Mouse (Mus musculus): ENCODE data around the gene Nosip. TPM values are rescaled to one million over a fixed set of nuclear protein-coding genes. Genes with fewer than 3 reads are reported as not detected.
"Not testable (repeated sequence)": the region's sequence is repeated elsewhere in the genome, so short reads cannot be mapped to it uniquely, and the experiment has no call there.

Nosip gene
- polyA plus RNA-seq, 1 experiment from 2014 or later, result 75.0 TPM

DNA sequence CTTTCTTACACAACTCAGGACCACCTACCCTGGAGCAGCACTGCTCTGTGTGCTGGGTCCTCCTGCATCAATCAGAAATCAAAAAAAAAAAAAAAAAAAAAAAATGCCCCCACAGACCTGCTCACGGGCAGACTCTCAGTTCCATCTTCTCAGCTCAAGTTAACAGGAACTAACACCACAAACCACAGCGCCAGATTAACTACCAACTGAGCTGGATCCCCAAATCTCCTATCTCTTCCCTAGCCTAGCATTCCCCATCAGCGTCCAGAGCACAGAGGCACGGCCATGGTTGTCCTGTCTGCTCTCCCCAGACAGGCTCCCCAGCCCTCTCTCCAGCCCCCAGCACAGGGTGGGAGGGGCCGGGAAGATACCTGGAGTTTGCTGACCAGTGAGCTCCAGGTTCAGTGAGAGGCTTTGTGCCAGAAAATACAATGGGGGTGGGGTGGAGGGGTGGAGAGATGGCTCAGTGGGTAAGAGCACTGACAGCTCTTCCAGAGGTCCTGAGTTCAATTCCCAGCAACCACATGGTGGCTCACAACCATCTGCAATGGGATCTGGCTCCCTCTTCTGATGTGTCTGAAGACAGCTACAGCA, 44.9 kb downstream of the Nosip start:
- Histone ChIP-seq H3K36me3 (ENCODE audit: control insufficient read depth, insufficient read depth, low read length) (no peaks in the 10 kb centered on the region), H3K4me3 (ENCODE audit: low read length) (no peak overlapping the region), H3K4me1 (ENCODE audit: control insufficient read depth, insufficient read depth, low read length) (peaks cover 15% of the 10 kb centered on the region), H3K27me3 (ENCODE audit: control insufficient read depth, insufficient read depth, low read length) (no peaks in the 10 kb centered on the region), H3K9ac (ENCODE audit: low read depth, low read length) (no peak overlapping the region), H3K4me2 (replicated peaks; ENCODE audit: low read depth, low read length) (no peak overlapping the region), H3K9me3 (ENCODE audit: control insufficient read depth, low read length) (no peaks in the 10 kb centered on the region), H3K27ac (ENCODE audit: low read depth, low read length) (no peak overlapping the region)
- 62% methylated on average over 5 of the region's 5 CpGs for WGBS
- no peak for ATAC-seq (ENCODE audit: low FRiP score, low TSS enrichment)

DNA sequence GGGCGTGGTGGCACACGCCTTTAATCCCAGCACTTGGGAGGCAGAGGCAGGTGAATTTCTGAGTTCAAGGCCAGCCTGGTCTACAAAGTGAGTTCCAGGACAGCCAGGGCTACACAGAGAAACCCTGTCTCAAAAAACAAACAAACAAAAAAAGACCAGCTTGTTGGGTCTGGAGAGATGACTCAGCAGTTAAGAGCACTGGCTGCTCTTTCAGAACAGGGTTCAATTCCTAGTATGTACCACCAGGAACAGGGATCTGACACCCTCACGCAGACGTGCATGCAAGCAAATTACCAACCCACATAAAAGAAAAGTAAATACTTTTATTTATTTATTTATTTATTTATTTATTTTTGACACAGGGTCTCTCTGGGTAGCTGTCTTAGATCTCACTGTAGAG, 47.9 kb downstream of the Nosip start:
- WGBS, result 86% methylated on average over 4 of the region's 4 CpGs
- not testable (repeated sequence) for H3K36me3 ChIP-seq (ENCODE audit: control insufficient read depth, insufficient read depth, low read length); H3K4me3 ChIP-seq (ENCODE audit: low read length)

DNA sequence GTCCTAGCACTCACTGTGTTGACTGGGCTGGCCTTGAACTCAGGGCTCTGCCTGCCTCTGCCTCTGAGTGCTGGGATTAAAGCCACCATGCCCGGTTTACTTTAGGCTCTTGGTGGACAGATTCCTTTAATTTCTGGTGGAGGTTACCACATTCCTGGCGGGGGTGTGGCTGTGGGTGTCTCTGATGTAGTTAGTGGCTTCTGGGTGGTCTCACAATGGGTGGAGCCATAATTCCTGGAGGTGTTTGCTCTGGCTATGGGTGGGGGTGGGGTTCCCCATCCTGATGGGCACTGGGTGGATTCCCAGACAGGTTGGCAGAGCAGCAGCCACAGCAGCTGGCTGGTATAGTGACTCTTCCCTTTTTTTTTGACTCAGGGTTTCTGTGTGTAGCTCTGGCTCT, 49.7 kb downstream of the Nosip start:
- Histone ChIP-seq H3K27ac (ENCODE audit: low read depth, low read length) (no peak overlapping the region), H3K4me2 (replicated peaks; ENCODE audit: low read depth, low read length) (no peak overlapping the region), H3K4me1 (ENCODE audit: control insufficient read depth, insufficient read depth, low read length) (no peaks in the 10 kb centered on the region), H3K27me3 (ENCODE audit: control insufficient read depth, insufficient read depth, low read length) (no peaks in the 10 kb centered on the region), H3K9me3 (ENCODE audit: control insufficient read depth, low read length) (no peaks in the 10 kb centered on the region), H3K9ac (ENCODE audit: low read depth, low read length) (no peak overlapping the region), H3K36me3 (ENCODE audit: control insufficient read depth, insufficient read depth, low read length) (no peaks in the 10 kb centered on the region), H3K4me3 (ENCODE audit: low read length) (no peak overlapping the region)
- WGBS, result 57% methylated on average over 2 of the region's 2 CpGs
- ATAC-seq (ENCODE audit: low FRiP score, low TSS enrichment), result no peak

More for the DNA sequence above, 47.9 kb downstream of the Nosip start:
- not testable (repeated sequence) for H3K9me3 ChIP-seq (ENCODE audit: control insufficient read depth, low read length); ATAC-seq (ENCODE audit: low FRiP score, low TSS enrichment); H3K27me3 ChIP-seq (ENCODE audit: control insufficient read depth, insufficient read depth, low read length); H3K4me2 ChIP-seq (replicated peaks; ENCODE audit: low read depth, low read length); H3K27ac ChIP-seq (ENCODE audit: low read depth, low read length); H3K9ac ChIP-seq (ENCODE audit: low read depth, low read length); H3K4me1 ChIP-seq (ENCODE audit: control insufficient read depth, insufficient read depth, low read length)

DNA sequence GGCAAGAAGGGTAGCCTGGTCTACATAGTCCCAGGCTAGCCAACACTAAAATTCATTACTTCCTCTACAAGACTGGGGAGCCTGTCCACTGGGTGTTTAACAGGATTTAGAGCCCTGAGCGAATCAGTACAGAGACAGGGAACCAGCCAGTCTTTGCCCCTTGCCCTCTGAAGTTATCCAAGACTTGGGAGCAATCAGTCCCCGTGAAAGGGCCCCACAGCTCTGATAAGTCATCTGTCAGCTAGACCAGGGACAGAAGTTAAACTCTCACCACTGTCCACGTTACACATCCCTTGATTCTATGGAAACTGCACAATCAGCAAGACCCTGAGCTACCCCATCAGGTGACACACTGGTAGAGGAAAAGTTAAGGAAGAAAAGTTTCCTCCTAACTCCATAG, 50.3 kb downstream of the Nosip start:
- Histone ChIP-seq H3K4me2 (replicated peaks; ENCODE audit: low read depth, low read length) (no peak overlapping the region), H3K4me3 (ENCODE audit: low read length) (no peak overlapping the region), H3K36me3 (ENCODE audit: control insufficient read depth, insufficient read depth, low read length) (no peaks in the 10 kb centered on the region), H3K9me3 (ENCODE audit: control insufficient read depth, low read length) (no peaks in the 10 kb centered on the region), H3K27me3 (ENCODE audit: control insufficient read depth, insufficient read depth, low read length) (no peaks in the 10 kb centered on the region), H3K9ac (ENCODE audit: low read depth, low read length) (no peak overlapping the region), H3K4me1 (ENCODE audit: control insufficient read depth, insufficient read depth, low read length) (no peaks in the 10 kb centered on the region), H3K27ac (ENCODE audit: low read depth, low read length) (no peak overlapping the region)
- WGBS, result 39% methylated on average over 3 of the region's 3 CpGs
- no peak for ATAC-seq (ENCODE audit: low FRiP score, low TSS enrichment)

DNA sequence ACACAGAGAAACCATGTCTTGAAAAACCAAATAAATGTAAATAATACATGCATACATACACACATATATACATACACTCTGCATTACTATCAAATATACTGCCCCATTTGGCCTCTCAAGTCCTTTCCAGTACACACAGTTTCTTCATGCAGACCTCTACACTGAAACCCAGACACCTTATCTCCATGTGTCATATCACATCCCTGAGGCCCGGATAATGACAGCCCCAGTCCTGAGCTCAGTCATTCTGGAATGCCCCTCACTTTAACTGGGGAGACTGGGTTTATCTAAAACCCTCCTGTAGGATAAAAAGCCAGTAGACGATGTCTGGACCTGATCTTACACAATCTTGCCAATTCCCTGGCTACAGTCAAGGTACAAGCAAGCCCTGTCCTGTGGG, 51.2 kb downstream of the Nosip start:
- no peak overlapping the region for H3K9ac ChIP-seq (ENCODE audit: low read depth, low read length)
- no peak overlapping the region for H3K4me3 ChIP-seq (ENCODE audit: low read length)
- H3K4me1 ChIP-seq (ENCODE audit: control insufficient read depth, insufficient read depth, low read length), result no peaks in the 10 kb centered on the region
- no peak for ATAC-seq (ENCODE audit: low FRiP score, low TSS enrichment)
- no peaks in the 10 kb centered on the region for H3K27me3 ChIP-seq (ENCODE audit: control insufficient read depth, insufficient read depth, low read length)
- no peak overlapping the region for H3K4me2 ChIP-seq (replicated peaks; ENCODE audit: low read depth, low read length)
- H3K36me3 ChIP-seq (ENCODE audit: control insufficient read depth, insufficient read depth, low read length), result 0 out of 2 replicates have a peak, but pooled peaks cover 2% of the 10 kb centered on the region
- WGBS, result 72% methylated on average over 2 of the region's 2 CpGs
- no peaks in the 10 kb centered on the region for H3K9me3 ChIP-seq (ENCODE audit: control insufficient read depth, low read length)
- no peak overlapping the region for H3K27ac ChIP-seq (ENCODE audit: low read depth, low read length)

DNA sequence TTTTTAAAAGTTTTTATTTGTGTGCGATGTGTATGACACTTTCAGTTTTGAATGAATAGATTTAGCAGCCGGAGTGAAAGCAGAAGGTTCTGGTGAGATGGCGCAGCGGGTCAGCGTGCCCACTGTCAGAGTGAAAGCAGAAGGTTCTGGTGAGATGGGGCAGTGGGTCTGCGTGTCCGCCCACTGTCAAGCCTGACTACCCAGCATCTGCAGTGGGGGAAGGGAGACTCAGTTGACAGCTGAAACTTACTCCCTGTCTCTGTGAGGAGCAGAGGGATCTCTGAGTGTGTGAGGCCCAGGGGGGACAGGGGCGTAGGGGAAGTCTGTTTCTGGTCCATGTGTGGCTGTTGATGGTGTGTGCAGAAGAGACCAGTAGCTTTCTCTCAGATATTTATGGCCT, 55.3 kb downstream of the Nosip start:
- H3K27ac ChIP-seq (ENCODE audit: low read depth, low read length), result peak overlapping the region; percentile 37; the same call in 1 of the 2 replicates
- no peak overlapping the region for H3K9ac ChIP-seq (ENCODE audit: low read depth, low read length)
- no peaks in the 10 kb centered on the region for H3K27me3 ChIP-seq (ENCODE audit: control insufficient read depth, insufficient read depth, low read length)
- 62% methylated on average over 8 of the region's 8 CpGs for WGBS
- ATAC-seq (ENCODE audit: low FRiP score, low TSS enrichment), result 0 out of 2 replicates have a peak, but pooled peaks have one; percentile 11
- H3K9me3 ChIP-seq (ENCODE audit: control insufficient read depth, low read length), result no peaks in the 10 kb centered on the region
- no peak overlapping the region for H3K4me3 ChIP-seq (ENCODE audit: low read length)
- peaks cover 35% of the 10 kb centered on the region for H3K36me3 ChIP-seq (ENCODE audit: control insufficient read depth, insufficient read depth, low read length)
- H3K4me1 ChIP-seq (ENCODE audit: control insufficient read depth, insufficient read depth, low read length), result peaks cover 7% of the 10 kb centered on the region; the same call in 1 of the 2 replicates
- H3K4me2 ChIP-seq (replicated peaks; ENCODE audit: low read depth, low read length), result no peak overlapping the region

DNA sequence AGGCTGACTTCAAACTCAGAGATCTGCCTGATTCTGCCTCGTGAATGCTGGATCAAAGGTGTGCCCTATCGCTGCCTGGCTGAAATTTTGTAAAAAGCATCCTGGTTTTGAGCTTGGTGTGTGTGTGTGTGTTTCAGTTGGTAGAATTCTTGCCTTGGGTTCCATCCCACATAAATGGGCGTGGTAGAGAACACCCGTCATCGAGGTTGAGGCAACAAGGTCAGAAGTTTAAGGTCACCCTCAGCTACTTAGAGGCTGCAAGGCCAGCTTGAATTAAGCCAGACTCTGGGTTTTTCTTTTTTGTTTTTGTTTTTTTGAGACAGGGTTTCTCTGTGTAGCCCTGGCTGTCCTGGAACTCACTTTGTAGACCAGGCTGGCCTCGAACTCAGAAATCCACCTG, 56.1 kb downstream of the Nosip start:
- Histone ChIP-seq H3K9ac (ENCODE audit: low read depth, low read length) (no peak overlapping the region), H3K4me2 (replicated peaks; ENCODE audit: low read depth, low read length) (no peak overlapping the region), H3K27me3 (ENCODE audit: control insufficient read depth, insufficient read depth, low read length) (no peaks in the 10 kb centered on the region), H3K4me1 (ENCODE audit: control insufficient read depth, insufficient read depth, low read length) (peaks cover 15% of the 10 kb centered on the region), H3K36me3 (ENCODE audit: control insufficient read depth, insufficient read depth, low read length) (peaks cover 42% of the 10 kb centered on the region), H3K27ac (ENCODE audit: low read depth, low read length) (peak overlapping the region; percentile 37; the same call in 1 of the 2 replicates), H3K9me3 (ENCODE audit: control insufficient read depth, low read length) (no peaks in the 10 kb centered on the region), H3K4me3 (ENCODE audit: low read length) (no peak overlapping the region)
- WGBS, result 81% methylated on average over 6 of the region's 6 CpGs
- ATAC-seq (ENCODE audit: low FRiP score, low TSS enrichment), result no peak

DNA sequence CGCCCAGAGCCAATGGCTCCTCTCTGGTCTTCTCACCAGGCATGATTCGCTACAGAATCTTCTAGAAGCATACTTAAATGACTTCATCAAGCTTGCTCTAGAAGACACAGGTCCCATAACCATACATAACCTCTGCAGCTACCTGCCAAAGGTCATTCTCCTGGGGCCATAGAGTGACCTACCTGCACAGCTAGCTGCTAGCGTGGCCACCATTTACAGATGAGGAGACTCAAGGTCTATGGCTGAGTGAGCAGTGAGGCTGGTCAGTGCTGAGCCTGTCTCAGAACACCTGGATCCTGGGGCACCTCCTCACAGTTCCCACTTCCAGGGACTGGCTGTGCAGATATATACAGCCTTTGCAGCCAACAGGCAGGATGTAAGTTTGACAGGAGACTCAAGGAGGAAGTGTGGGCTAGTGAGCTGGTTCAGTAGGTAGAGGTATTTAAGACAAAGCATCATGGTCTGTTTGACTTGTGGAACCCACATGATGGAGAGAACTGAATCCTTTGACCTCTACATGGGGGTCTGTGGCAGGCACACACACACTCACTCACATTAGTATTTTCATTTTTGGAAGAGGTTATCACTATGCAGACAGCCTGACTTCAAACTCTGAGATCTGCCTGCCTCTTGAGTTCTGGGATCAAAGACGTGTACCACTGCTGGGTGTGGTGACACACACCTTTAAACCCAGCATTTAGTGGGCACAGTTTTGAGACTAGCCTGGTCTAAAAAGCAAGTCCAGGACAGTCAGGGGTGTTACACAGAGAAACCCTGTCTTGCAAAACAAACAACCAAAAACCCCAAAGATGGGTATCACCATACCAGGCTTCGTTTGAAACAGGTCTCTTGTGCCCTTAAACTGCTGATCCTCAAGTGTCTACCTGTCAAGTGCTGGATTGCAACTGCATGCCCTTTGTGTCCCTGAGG, 57.8 kb downstream of the Nosip start:
- H3K4me3 ChIP-seq (ENCODE audit: low read length), result no peak overlapping the region
- H3K27ac ChIP-seq (ENCODE audit: low read depth, low read length), result no peak overlapping the region
- H3K4me2 ChIP-seq (replicated peaks; ENCODE audit: low read depth, low read length), result no peak overlapping the region
- peaks cover 15% of the 10 kb centered on the region for H3K4me1 ChIP-seq (ENCODE audit: control insufficient read depth, insufficient read depth, low read length)
- no peaks in the 10 kb centered on the region for H3K9me3 ChIP-seq (ENCODE audit: control insufficient read depth, low read length)
- H3K9ac ChIP-seq (ENCODE audit: low read depth, low read length), result no peak overlapping the region
- no peak for ATAC-seq (ENCODE audit: low FRiP score, low TSS enrichment)
- WGBS, result 86% methylated on average over 5 of the region's 5 CpGs
- H3K27me3 ChIP-seq (ENCODE audit: control insufficient read depth, insufficient read depth, low read length), result no peaks in the 10 kb centered on the region
- H3K36me3 ChIP-seq (ENCODE audit: control insufficient read depth, insufficient read depth, low read length), result peaks cover 43% of the 10 kb centered on the region

DNA sequence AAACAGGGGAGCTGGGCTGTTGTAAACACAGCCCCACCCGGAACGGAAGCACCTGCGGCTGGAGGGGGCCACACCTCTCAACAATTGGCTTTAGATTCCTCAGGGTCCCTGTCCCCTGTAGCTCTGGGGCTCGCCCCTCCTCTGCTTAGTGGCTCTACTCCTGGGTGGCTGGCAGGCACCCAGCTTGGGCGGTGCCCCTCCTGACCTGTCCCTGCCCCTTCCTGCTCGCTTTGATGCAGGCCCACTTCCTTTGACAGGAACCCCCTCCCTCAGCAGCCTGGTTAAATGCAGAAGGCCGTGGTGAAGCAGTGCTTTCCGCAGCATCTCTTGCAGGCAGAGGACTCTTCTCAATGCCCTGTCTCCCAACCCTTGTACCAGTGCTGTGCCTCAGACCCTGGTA, 59.2 kb downstream of the Nosip start:
- H3K36me3 ChIP-seq (ENCODE audit: control insufficient read depth, insufficient read depth, low read length), result peaks cover 57% of the 10 kb centered on the region
- peaks cover 21% of the 10 kb centered on the region for H3K4me1 ChIP-seq (ENCODE audit: control insufficient read depth, insufficient read depth, low read length)
- H3K27me3 ChIP-seq (ENCODE audit: control insufficient read depth, insufficient read depth, low read length), result no peaks in the 10 kb centered on the region
- ATAC-seq (ENCODE audit: low FRiP score, low TSS enrichment), result no peak
- H3K27ac ChIP-seq (ENCODE audit: low read depth, low read length), result no peak overlapping the region; the same call in 1 of the 2 replicates
- WGBS, result 57% methylated on average over 8 of the region's 8 CpGs
- H3K4me2 ChIP-seq (replicated peaks; ENCODE audit: low read depth, low read length), result no peak overlapping the region
- H3K9me3 ChIP-seq (ENCODE audit: control insufficient read depth, low read length), result no peaks in the 10 kb centered on the region
- H3K9ac ChIP-seq (ENCODE audit: low read depth, low read length), result no peak overlapping the region; the same call in 1 of the 2 replicates
- no peak overlapping the region for H3K4me3 ChIP-seq (ENCODE audit: low read length)
